Mouse (Mus musculus) left cerebral cortex, adult 18-20 months (tissue): Measurements from ENCODE around the gene Serpina10. TPM values are rescaled to one million over a fixed set of nuclear protein-coding genes. Genes with fewer than 3 reads are reported as not detected.
"Not testable (repeated sequence)": the region's sequence is repeated elsewhere in the genome, so short reads cannot be mapped to it uniquely, and the experiment has no call there.

Experiments
- DNase-seq, 2 experiments: peaks; one replicate each; pipeline ENCODE4 v3.0.0; 2021 to 2022; ENCODE audit warnings: low spot score in 2 of 2, mixed read lengths in 1 of 2
- total RNA-seq, 2 experiments: library from RNA; stranded (reverse); gene quantifications; 2 replicates each; pipeline ENCODE4 v1.2.3; 2021

The Serpina10 gene
- total RNA-seq, 2 experiments from 2014 or later: not detected

DNA sequence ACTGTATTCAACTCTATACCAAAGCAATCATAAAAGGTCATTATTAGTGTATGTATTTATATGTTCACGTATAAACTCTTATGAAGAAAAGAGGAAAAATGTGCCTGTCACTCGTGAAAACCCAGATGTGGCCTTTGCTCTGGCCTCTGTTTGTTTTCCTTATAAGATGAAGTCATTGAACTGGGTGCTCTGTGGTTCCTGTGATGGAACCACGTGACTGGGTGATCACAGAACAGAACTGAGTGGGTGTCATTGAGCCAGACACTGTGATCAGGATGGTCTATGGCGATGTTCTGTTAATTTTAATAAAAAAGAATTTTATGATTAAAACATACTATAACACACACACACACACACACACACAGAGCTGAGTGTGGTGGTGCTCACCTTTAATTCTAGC, 15.5 kb downstream of the Serpina10 start:
- DNase-seq: no peak

- DNase-seq: no peak
Observed at GRCm38 (mm10) chr12:103615141-103615540, 16.1 kb downstream of the Serpina10 start.

DNA sequence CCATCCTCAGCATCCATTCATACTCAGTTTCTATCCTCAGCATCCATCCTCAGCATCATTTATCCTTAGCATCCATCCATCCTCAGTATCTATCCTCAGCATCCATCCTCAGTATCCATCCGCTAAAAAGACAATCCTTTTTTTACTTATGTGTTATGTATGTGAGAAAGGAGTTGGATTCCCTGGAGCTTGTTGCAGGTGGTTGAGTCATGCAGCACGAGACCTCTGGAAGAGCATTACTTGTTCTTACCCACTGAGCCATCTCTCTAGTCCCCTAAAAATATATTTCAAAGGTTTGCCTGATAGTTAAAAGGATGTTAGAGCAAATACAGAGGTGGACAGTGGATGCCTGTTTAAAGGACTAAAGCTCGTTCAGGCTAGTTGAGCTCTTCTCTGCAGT, 29.4 kb downstream of the Serpina10 start:
- DNase-seq: no peak

- DNase-seq: no peak
Observed at GRCm38 (mm10) chr12:103600364-103600763, 30.9 kb downstream of the Serpina10 start.

DNA sequence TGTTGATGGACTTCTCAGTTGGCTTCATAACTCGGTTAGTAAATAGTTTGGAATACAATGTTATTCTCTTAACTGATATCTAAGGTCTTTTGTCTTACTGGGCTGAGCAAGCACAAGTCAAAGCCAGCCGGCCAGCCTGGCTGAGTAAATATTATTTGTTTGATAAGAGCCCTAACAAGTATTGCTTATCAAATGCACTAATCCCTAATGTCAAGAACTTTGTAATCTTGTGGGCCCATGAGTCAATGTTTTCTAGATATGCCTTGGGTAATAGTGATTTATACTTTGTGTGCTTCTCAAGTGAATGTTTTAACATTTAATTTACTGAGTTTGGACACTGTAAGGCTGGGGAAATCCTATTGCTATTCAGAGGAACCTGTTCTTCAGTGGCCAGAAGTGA, 32.8 kb downstream of the Serpina10 start:
- DNase-seq: no peak

GRCm38 (mm10) chr12:103583771-103584170, 47.5 kb downstream of the Serpina10 start:
- DNase-seq: no peak

DNA sequence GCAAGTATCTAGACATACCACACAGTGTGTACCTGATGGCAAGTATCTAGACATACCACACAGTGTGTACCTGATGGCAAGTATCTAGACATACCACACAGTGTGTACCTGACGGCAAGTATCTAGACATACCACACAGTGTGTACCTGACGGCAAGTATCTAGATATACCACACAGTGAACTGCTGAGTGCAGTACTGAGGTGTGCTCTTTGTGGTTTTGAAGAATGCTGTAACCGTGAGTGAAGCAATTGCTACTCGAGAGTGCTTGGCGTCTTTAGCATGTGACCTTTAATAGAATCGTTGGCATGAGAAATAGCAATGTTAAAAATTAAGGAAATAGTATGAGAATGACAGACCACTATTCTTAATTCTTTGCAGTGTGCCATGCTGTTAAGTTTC, 53.1 kb downstream of the Serpina10 start:
- not testable (repeated sequence) for DNase-seq

DNA sequence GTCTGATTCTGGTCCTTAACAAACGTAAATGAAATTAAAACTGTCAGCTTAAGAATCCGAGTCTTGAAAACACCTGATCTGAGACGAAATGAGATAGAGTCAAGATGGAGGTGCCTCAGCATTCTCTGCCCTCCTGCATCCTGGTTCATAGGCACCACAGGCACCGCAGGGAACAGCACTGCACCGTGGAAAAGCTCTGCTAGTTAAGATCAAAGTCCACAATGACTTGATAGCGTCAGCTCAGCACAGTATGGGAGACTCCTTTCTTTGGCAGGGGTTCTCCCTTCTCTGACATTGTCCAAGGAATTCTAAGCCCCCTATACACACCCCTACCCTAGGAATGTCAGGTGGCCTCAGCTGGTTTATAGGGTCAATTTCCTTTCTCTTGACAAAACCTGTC, 61.6 kb downstream of the Serpina10 start:
- no peak for DNase-seq

GRCm38 (mm10) chr12:103567129-103567528, 64.1 kb downstream of the Serpina10 start:
- peak in 1 of 2 experiments; percentile 10 for DNase-seq

- DNase-seq: no peak
Observed at GRCm38 (mm10) chr12:103565151-103565550, 66.1 kb downstream of the Serpina10 start.

Other genes starting within 250 kb of the Serpina10 start
- gene Otub2, start 242.8 kb downstream of the Serpina10 start, total RNA-seq: 10 to 100 TPM; 32.7 to 38.9 TPM
- 1 to 10 TPM; 3.0 to 3.9 TPM for gene 9330161L09Rik, start 223.6 kb downstream of the Serpina10 start, total RNA-seq
- 100 to 1,000 TPM; 235 to 238 TPM for gene Ddx24, start 205.6 kb downstream of the Serpina10 start, total RNA-seq
- 10 to 100 TPM; 85.7 to 89.8 TPM for gene Ifi27, start 197.2 kb downstream of the Serpina10 start, total RNA-seq
- gene Ifi27l2a, start 187.8 kb downstream of the Serpina10 start, total RNA-seq: 1 to 10 TPM; 4.3 TPM
- gene Ifi27l2b, start 174.2 kb downstream of the Serpina10 start, total RNA-seq: not detected
- gene Ppp4r4, start 99.2 kb downstream of the Serpina10 start, total RNA-seq: 10 to 100 TPM; 26.7 to 28.5 TPM
- gene Serpina6, start 25.8 kb upstream of the Serpina10 start, total RNA-seq: not detected
- gene Serpina16, start 44.7 kb upstream of the Serpina10 start, total RNA-seq: not detected
- not detected for gene Serpina1f, start 64.1 kb upstream of the Serpina10 start, total RNA-seq
- under 1 TPM in 1 of 2 experiments, not detected in 1; 0.40 TPM for gene Serpina1d, start 142.1 kb upstream of the Serpina10 start, total RNA-seq
- not detected for gene Serpina1b, start 198.9 kb upstream of the Serpina10 start, total RNA-seq
- gene Serpina1a, start 232.1 kb upstream of the Serpina10 start, total RNA-seq: not detected